Mouse (Mus musculus): ENCODE results near the gene N4bp2.

- TF ChIP-seq EP300 (IDR thresholded peaks at IDR 0.05; ENCODE audit: low read depth) (no peak), CTCF (IDR thresholded peaks at IDR 0.05; ENCODE audit: low read depth) (peak; percentile 71)
Observed at GRCm38 (mm10) chr5:65823601-65824133, 60.3 kb downstream of the N4bp2 start.
